Mouse (Mus musculus) midbrain, embryonic 13.5 days (tissue): Measurements from ENCODE around the gene Xxylt1. TPM values are rescaled to one million over a fixed set of nuclear protein-coding genes. Genes with fewer than 3 reads are reported as not detected.

Experiments
- ATAC-seq: fragments of 200-750 bp; cut with Nextera tagmentation; 2 replicates; pipeline ENCODE4 v1.8.0; 2017; ENCODE audit warnings: mild to moderate bottlenecking, moderate TSS enrichment, moderate library complexity
- H3K27ac ChIP-seq: fragments of 300-500 bp; sonication (generic); 2 replicates; pipeline ENCODE4 v1.5.1; 2015; ENCODE audit warnings: inconsistent platforms, mild to moderate bottlenecking, moderate library complexity
- H3K27me3 ChIP-seq: fragments of 300-500 bp; sonication (generic); 2 replicates; pipeline ENCODE4 v1.6.1; 2015; ENCODE audit warnings: mild to moderate bottlenecking, inconsistent platforms
- H3K36me3 ChIP-seq: fragments of 300-500 bp; sonication (generic); 2 replicates; pipeline ENCODE4 v1.6.1; 2015; ENCODE audit warnings: mild to moderate bottlenecking, inconsistent platforms
- H3K4me1 ChIP-seq: fragments of 300-500 bp; sonication (generic); replicated peaks from 2 replicates; pipeline ENCODE4 v1.6.1; 2015; ENCODE audit warnings: inconsistent platforms
- H3K4me2 ChIP-seq: fragments of 300-500 bp; sonication (generic); replicated peaks from 2 replicates; pipeline ENCODE4 v1.6.1; 2015; ENCODE audit warnings: moderate library complexity, mild to moderate bottlenecking, inconsistent platforms
- H3K4me3 ChIP-seq: fragments of 300-500 bp; sonication (generic); replicated peaks from 2 replicates; pipeline ENCODE4 v1.5.1; 2015; ENCODE audit warnings: mild to moderate bottlenecking, inconsistent platforms
- H3K9ac ChIP-seq: fragments of 300-500 bp; sonication (generic); replicated peaks from 2 replicates; pipeline ENCODE4 v1.6.1; 2015; ENCODE audit warnings: mild to moderate bottlenecking, inconsistent platforms
- H3K9me3 ChIP-seq: fragments of 300-500 bp; sonication (generic); 2 replicates; pipeline ENCODE4 v1.6.1; 2016; ENCODE audit warnings: mild to moderate bottlenecking, inconsistent platforms
- WGBS: fragments of 180-500 bp; shearing (Covaris S2); methylation state at CpG from one replicate; pipeline ENCODE4 v1.1.7; 2015; 5-methylcytosine and 5-hydroxymethylcytosine counted together
- polyA plus RNA-seq: library from polyadenylated mRNA; unstranded; fragments of >200 nt; fragmentation: Nextera tagmentation; extraction: Ambion mirVana; gene quantifications from 2 replicates; pipeline ENCODE4 v1.2.1, GENCODE M21; 2015

The Xxylt1 gene
- polyA plus RNA-seq, 1 experiment from 2014 or later = 8.8 TPM

GRCm38 (mm10) chr16:30998711-30999110, 82.5 kb downstream of the Xxylt1 start:
- no peaks in the 10 kb centered on the region for H3K9me3 ChIP-seq
- H3K27me3 ChIP-seq = no peaks in the 10 kb centered on the region
- 96% methylated on average over 2 of the region's 2 CpGs for WGBS
- H3K4me2 ChIP-seq = no peak overlapping the region
- H3K27ac ChIP-seq = no peak overlapping the region
- H3K4me3 ChIP-seq = no peak overlapping the region
- peaks cover 18% of the 10 kb centered on the region for H3K4me1 ChIP-seq
- H3K36me3 ChIP-seq = no peaks in the 10 kb centered on the region
- ATAC-seq = no peak
- H3K9ac ChIP-seq = no peak overlapping the region

- no peaks in the 10 kb centered on the region for H3K36me3 ChIP-seq
- H3K9me3 ChIP-seq = no peaks in the 10 kb centered on the region
- peaks cover 11% of the 10 kb centered on the region for H3K4me1 ChIP-seq
- ATAC-seq = no peak
- WGBS = 74% methylated on average over 2 of the region's 2 CpGs
- H3K4me3 ChIP-seq = no peak overlapping the region
- no peak overlapping the region for H3K4me2 ChIP-seq
- no peak overlapping the region for H3K9ac ChIP-seq
- H3K27ac ChIP-seq = no peak overlapping the region
- H3K27me3 ChIP-seq = no peaks in the 10 kb centered on the region
These were observed 83.2 kb downstream of the Xxylt1 start for GRCm38 (mm10) chr16:30998048-30998447.

- Histone ChIP-seq H3K4me3 (no peak overlapping the region), H3K9me3 (no peaks in the 10 kb centered on the region), H3K27ac (no peak overlapping the region), H3K9ac (no peak overlapping the region), H3K27me3 (no peaks in the 10 kb centered on the region), H3K36me3 (no peaks in the 10 kb centered on the region), H3K4me1 (peaks cover 17% of the 10 kb centered on the region), H3K4me2 (no peak overlapping the region)
- no peak for ATAC-seq
- 83% methylated on average over 5 of the region's 5 CpGs for WGBS
These were observed 85.8 kb downstream of the Xxylt1 start for GRCm38 (mm10) chr16:30995446-30995845.

DNA sequence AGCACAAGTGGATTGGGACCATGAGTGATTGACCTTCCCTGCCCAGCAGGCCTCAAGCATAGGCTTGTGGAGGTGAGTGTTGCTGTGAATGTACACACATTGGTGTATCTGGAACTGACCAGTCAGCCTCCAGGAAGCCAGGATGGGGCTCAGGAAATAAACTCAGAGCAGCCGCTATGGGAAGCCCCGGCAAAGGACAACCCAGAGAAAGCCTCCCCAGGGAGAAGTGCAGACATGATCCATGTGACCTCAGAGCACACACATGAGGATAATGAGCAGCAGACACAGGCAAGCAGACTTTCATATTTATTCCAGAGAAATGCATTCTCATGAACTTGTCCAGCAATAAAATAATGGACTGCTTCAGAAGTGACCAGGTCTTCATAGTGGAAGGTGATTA, 86.4 kb downstream of the Xxylt1 start:
- H3K4me2 ChIP-seq = no peak overlapping the region
- no peak overlapping the region for H3K9ac ChIP-seq
- H3K4me1 ChIP-seq = peaks cover 19% of the 10 kb centered on the region
- H3K27me3 ChIP-seq = no peaks in the 10 kb centered on the region
- H3K27ac ChIP-seq = no peak overlapping the region
- H3K36me3 ChIP-seq = no peaks in the 10 kb centered on the region
- no peak overlapping the region for H3K4me3 ChIP-seq
- no peaks in the 10 kb centered on the region for H3K9me3 ChIP-seq
- 70% methylated on average over 2 of the region's 2 CpGs for WGBS
- no peak for ATAC-seq

- Histone ChIP-seq H3K4me2 (no peak overlapping the region), H3K4me3 (no peak overlapping the region), H3K9ac (no peak overlapping the region), H3K27me3 (no peaks in the 10 kb centered on the region), H3K4me1 (peaks cover 19% of the 10 kb centered on the region), H3K27ac (no peak overlapping the region), H3K9me3 (no peaks in the 10 kb centered on the region), H3K36me3 (no peaks in the 10 kb centered on the region)
- WGBS = 88% methylated on average over 7 of the region's 7 CpGs
- no peak for ATAC-seq
These were observed 86.9 kb downstream of the Xxylt1 start for GRCm38 (mm10) chr16:30994296-30994695.

GRCm38 (mm10) chr16:30992568-30992967, 88.7 kb downstream of the Xxylt1 start:
- Histone ChIP-seq H3K4me1 (peaks cover 26% of the 10 kb centered on the region), H3K27ac (peak overlapping the region; percentile 68), H3K36me3 (no peaks in the 10 kb centered on the region), H3K9ac (no peak overlapping the region), H3K27me3 (no peaks in the 10 kb centered on the region), H3K9me3 (no peaks in the 10 kb centered on the region), H3K4me2 (no peak overlapping the region), H3K4me3 (no peak overlapping the region)
- 46% methylated on average over 5 of the region's 5 CpGs for WGBS
- peak; percentile 67; the same call in 1 of the 2 replicates for ATAC-seq

DNA sequence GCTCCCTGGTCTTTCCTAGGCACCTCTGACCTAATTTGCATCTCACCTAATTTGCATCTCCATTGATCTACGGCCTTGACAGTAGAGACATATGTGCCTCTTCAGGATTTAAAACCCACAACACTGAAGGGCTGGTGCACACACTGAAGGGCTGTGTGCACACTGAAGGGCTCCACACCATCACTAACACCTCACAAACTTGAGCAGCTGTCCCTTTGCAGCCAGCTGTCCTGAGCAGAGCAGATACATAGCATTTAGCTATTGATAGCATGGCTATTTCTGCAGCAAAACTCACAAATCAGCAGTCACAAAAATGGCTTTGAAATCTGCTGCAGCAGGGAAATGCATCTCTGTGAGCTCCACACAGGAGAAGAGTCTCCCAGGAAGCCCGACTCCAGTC, 90.6 kb downstream of the Xxylt1 start:
- 52% methylated on average over 2 of the region's 2 CpGs for WGBS
- H3K4me2 ChIP-seq = no peak overlapping the region
- H3K27ac ChIP-seq = no peak overlapping the region
- ATAC-seq = no peak
- H3K4me3 ChIP-seq = no peak overlapping the region
- no peaks in the 10 kb centered on the region for H3K36me3 ChIP-seq
- H3K4me1 ChIP-seq = peaks cover 29% of the 10 kb centered on the region
- H3K9me3 ChIP-seq = no peaks in the 10 kb centered on the region
- no peaks in the 10 kb centered on the region for H3K27me3 ChIP-seq
- no peak overlapping the region for H3K9ac ChIP-seq

DNA sequence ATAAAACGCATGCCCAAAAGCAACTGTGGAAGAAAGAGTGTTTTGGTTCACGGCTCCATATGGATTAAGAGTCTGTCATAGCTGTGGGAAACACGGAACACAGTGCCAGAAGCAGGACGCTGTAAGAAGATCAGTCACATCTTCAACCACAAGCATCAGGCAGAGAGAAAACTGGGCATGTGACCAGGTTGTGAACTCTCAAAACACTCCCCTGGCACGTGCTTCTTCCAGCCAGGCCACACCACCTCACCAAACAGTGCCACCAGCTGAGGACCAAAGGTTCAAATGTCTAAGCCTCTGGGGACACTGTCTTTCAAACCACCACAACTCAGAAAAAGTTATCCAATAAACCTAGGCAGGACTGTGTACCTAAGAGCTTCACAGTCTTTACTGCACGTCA, 93.0 kb downstream of the Xxylt1 start:
- no peak overlapping the region for H3K4me3 ChIP-seq
- H3K27ac ChIP-seq = no peak overlapping the region
- H3K27me3 ChIP-seq = no peaks in the 10 kb centered on the region
- no peaks in the 10 kb centered on the region for H3K36me3 ChIP-seq
- H3K9ac ChIP-seq = no peak overlapping the region
- peaks cover 37% of the 10 kb centered on the region for H3K4me1 ChIP-seq
- H3K9me3 ChIP-seq = no peaks in the 10 kb centered on the region
- WGBS = 83% methylated on average over 6 of the region's 6 CpGs
- no peak for ATAC-seq
- no peak overlapping the region for H3K4me2 ChIP-seq

GRCm38 (mm10) chr16:30987684-30988083, 93.5 kb downstream of the Xxylt1 start:
- no peaks in the 10 kb centered on the region for H3K9me3 ChIP-seq
- H3K36me3 ChIP-seq = no peaks in the 10 kb centered on the region
- no peak overlapping the region for H3K27ac ChIP-seq
- no peaks in the 10 kb centered on the region for H3K27me3 ChIP-seq
- H3K4me1 ChIP-seq = peaks cover 35% of the 10 kb centered on the region
- H3K9ac ChIP-seq = no peak overlapping the region
- no peak overlapping the region for H3K4me2 ChIP-seq
- ATAC-seq = 0 out of 2 replicates have a peak, but pooled peaks have one; percentile 27
- no peak overlapping the region for H3K4me3 ChIP-seq
- WGBS = 62% methylated on average over 6 of the region's 6 CpGs

- Histone ChIP-seq H3K9ac (0 out of 2 replicates have a peak overlapping the region, but pooled peaks have one; percentile 6), H3K4me3 (no peak overlapping the region), H3K27ac (peak overlapping the region; percentile 19), H3K4me2 (no peak overlapping the region), H3K27me3 (no peaks in the 10 kb centered on the region), H3K9me3 (no peaks in the 10 kb centered on the region), H3K36me3 (no peaks in the 10 kb centered on the region), H3K4me1 (peaks cover 23% of the 10 kb centered on the region)
- WGBS = 24% methylated on average over 17 of the region's 17 CpGs
- ATAC-seq = no peak
These were observed 96.2 kb downstream of the Xxylt1 start for GRCm38 (mm10) chr16:30984826-30985545.

GRCm38 (mm10) chr16:30984101-30984500, 97.1 kb downstream of the Xxylt1 start:
- H3K9ac ChIP-seq = no peak overlapping the region
- 86% methylated on average over 5 of the region's 5 CpGs for WGBS
- no peak for ATAC-seq
- no peak overlapping the region for H3K4me3 ChIP-seq
- no peaks in the 10 kb centered on the region for H3K27me3 ChIP-seq
- no peak overlapping the region for H3K4me2 ChIP-seq
- no peaks in the 10 kb centered on the region for H3K36me3 ChIP-seq
- H3K27ac ChIP-seq = no peak overlapping the region
- H3K4me1 ChIP-seq = peaks cover 23% of the 10 kb centered on the region
- H3K9me3 ChIP-seq = no peaks in the 10 kb centered on the region

DNA sequence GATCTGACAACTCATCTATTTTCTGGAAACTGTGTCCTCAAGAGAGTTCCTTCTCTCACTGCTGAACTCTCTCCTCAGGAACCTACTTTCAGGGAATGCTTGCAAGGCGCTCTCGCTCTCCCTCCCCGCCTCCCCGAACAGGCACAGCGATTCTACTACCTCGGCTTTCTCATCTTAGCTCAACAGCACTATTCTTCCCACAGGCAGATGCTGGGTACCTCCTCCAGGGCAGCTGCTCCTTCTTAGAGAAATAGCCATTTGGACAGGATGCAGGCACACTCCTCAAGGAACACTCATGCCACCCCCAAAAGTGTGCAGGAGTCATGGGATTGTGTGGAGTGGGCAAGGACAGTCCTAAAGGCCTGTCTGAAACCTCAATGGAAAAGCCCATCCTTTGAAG, 97.5 kb downstream of the Xxylt1 start:
- 68% methylated on average over 6 of the region's 6 CpGs for WGBS
- Histone ChIP-seq H3K36me3 (no peaks in the 10 kb centered on the region), H3K9ac (no peak overlapping the region), H3K4me2 (no peak overlapping the region), H3K4me3 (no peak overlapping the region), H3K27ac (0 out of 2 replicates have a peak overlapping the region, but pooled peaks have one; percentile 5), H3K9me3 (no peaks in the 10 kb centered on the region), H3K27me3 (no peaks in the 10 kb centered on the region), H3K4me1 (peaks cover 23% of the 10 kb centered on the region)
- ATAC-seq = no peak

DNA sequence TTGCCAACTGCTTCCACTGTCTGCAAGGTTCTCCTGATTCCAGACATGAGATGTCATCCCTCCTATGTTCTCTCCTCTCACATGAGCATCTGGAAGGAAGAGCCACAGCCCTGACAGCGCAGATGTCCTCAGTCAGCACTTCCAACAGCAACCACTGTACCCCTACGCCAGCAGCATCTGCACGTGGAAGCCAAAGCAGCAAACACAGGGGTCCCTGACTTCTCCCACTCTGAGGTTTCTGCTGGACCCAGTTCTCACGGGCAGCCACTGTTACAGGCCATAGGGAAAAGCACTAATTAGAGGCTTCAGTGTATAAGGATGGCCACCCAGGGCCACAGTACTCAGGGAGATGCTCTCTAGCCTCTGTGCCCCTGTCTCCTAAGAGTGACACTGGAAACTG, 98.0 kb downstream of the Xxylt1 start:
- Histone ChIP-seq H3K4me2 (no peak overlapping the region), H3K9me3 (no peaks in the 10 kb centered on the region), H3K4me3 (no peak overlapping the region), H3K36me3 (no peaks in the 10 kb centered on the region), H3K27ac (peak overlapping the region; percentile 5; the same call in 1 of the 2 replicates), H3K4me1 (peaks cover 22% of the 10 kb centered on the region), H3K9ac (no peak overlapping the region), H3K27me3 (no peaks in the 10 kb centered on the region)
- ATAC-seq = no peak
- 76% methylated on average over 4 of the region's 4 CpGs for WGBS
